Mouse (Mus musculus) adrenal gland, postnatal 10 days (tissue): ENCODE results near the gene Rbck1. TPM values are rescaled to one million over a fixed set of nuclear protein-coding genes. Genes with fewer than 3 reads are reported as not detected.
A peak's percentile ranks its signal among the peaks of the same experiment; 100 is the strongest.
"Not testable (repeated sequence)": the region's sequence is repeated elsewhere in the genome, so short reads cannot be mapped to it uniquely, and the experiment has no call there.

Experiments
- DNase-seq: peaks from one replicate; pipeline ENCODE4 v3.0.0; 2021; ENCODE audit warnings: mixed read lengths
- total RNA-seq, 2 experiments: library from RNA; stranded (reverse); gene quantifications; 2 replicates each; pipeline ENCODE4 v1.2.3; 2021

The Rbck1 gene
- total RNA-seq, 2 experiments from 2014 or later = 92.9 to 124 TPM

DNA sequence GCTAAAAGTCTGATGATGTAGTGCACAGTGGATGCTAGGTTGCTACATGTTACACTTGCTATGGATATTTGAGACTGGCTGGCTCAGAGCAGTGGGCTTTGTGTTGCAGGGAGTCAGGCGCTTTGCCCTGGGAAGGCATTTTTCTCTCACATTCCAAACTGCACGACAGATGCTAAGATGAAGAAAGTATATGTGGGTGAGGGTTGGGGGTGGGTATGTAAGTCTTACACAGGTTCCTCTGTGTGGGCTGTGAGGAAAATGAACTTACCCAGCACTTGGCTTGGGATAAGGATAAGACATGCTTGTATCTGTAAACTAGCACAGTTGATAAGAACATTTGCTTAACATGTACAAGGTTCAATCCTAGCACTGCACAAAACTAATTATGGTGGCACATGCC, 29.6 kb downstream of the Rbck1 start:
- DNase-seq = no peak

DNA sequence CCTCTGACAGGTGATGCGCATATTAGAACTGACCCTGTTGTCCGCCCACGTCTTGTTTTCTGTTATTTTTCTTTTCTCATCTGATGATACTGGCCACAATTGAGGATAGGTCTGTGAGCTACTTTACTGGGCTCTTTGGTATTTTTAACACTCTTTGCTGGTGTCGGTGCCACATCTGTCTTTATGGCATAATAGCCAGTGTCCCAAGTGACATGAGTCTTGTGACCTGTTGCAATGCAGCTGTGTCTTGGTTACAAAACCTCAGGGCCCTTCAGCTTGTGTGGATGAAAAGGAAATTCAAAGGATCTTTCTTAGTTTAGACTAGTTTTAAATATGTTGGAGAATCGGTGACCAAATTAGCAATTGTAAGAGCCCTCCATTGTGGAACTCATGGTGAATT, 37.9 kb downstream of the Rbck1 start:
- peak; percentile 36 for DNase-seq

DNA sequence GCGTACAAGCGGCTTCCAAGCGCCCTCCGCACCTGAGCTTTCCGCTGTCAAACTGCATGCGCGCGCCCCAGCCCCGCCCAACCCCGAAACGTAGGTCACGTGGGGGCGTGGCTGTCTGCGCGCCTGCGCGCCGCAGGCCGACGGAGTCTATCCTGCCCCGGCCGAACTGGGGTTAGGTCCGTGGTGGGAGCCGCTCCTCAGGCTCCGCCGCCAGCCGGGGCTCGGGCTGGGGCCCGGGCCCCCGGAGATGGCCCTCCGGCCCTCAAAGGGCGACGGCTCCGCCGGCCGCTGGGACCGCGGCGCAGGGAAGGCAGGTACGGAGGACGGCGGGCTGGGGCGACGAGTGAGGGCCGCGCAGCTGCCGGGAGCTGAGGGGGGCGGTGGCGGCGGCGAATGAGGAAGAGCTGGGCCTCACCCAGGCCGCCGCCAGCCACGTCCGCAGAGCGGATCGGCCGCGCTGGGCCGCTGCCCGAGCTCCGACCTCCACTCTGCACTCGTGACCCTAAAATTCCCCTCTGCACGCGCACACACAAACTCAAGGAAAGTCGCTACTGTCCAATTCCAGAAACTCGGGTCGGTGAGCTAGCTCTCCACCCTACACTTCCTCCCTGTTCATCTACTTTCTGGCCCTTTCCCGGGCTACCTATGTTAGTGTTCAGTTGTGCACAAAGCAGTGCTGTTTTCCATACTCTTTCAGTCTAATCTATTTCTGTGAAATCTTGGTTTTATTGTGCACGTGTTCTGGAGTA, 38.6 kb downstream of the Rbck1 start, which contains the start of gene Tbc1d20:
Gene Tbc1d20, plus strand, starts transcription at position 102 of the 749 bp plus-strand sequence.
- DNase-seq = peak; percentile 94

DNA sequence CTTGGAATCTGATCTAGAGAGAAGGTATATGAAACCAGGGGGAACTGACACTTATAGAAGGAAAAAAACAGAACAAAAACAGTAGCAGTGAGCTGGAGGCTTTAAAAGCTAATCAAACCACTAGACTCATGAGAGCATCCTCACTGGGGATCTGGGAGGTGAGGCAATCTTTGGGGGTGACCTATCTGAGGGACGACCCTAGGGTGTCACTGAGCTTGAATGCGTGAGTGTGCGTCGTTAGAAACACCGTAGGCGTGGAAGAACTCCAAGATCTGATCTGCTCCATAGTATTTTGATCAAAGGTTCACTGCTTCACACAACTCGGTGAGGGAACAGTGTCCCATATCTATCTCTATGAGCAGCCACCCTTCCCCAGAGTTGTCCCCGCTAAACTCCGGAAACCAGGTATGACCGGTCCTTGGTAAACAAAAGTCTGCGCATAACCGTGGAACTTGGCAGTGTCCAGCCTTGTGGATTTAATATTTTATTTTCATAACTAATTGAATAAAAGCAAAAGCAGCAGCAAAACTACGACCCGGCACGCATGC, 39.2 kb downstream of the Rbck1 start:
- no peak for DNase-seq

GRCm38 (mm10) chr2:152292475-152292874, 40.0 kb downstream of the Rbck1 start:
- no peak for DNase-seq

DNA sequence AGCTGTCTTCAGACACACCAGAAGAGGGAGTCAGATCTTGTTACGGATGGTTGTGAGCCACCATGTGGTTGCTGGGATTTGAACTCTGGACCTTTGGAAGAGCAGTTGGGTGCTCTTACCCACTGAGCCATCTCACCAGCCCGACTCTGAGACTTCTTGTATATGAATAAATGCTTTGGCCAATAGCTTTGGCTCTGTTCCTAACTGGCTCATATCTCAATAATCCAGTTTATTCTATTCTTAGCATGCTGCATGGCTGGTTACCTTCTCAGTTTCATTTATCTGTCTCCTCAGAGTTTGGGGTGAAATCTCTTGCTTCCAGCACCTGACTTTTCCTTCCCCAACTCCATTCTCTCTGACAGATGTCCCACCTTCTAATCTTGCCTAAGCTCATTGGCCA, 42.8 kb downstream of the Rbck1 start:
- DNase-seq = not testable (repeated sequence)

DNA sequence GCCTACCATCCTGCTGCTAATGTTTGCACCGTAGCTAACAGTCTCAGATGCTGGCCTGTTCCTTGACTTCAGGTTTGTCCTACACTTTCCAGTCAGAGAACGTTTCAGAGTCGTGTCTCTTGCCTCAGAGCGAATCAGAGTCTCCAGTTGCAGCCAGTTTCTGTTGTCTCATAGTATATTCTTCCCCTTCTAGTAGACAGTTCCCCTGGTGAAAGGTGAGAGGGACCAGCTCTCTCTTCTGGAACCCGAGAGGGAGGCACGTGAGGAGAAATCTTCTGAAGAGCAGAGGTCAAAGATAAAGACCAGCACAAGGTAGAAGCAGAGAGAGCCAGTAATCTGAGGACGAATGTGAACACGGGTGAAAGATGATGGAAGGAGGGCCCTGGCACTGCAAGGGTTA, 44.4 kb downstream of the Rbck1 start:
- DNase-seq = no peak

DNA sequence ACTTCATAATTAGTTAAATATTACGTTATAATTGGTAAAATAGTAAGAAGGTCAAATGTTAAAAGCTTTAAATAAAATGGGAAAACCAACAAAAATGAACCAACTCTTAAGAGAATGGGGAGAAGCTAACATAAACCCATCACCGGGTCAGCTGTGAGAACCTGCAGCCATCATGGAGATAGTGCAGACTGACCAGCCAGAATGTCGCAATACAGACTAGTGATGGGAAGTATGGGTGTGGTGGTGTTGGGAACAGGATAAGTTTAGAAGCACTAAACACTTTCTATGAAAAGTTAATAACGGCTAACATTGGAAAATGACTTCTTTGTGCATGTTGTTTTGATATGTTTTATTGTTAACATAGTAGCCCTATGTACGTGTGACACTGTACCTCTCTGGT, 44.9 kb downstream of the Rbck1 start:
- no peak for DNase-seq

- no peak for DNase-seq
Observed at GRCm38 (mm10) chr2:152281407-152281806, 51.0 kb downstream of the Rbck1 start.

- no peak for DNase-seq
Observed at GRCm38 (mm10) chr2:152273639-152274038, 58.8 kb downstream of the Rbck1 start.

Other genes starting within 250 kb of the Rbck1 start
- 100 to 1,000 TPM in 1 of 2 experiments, 10 to 100 TPM in 1; 48.5 to 177 TPM for gene Srxn1, start 227.1 kb downstream of the Rbck1 start, total RNA-seq
- 10 to 100 TPM; 22.8 to 28.8 TPM for gene Tcf15, start 189.1 kb downstream of the Rbck1 start, total RNA-seq
- 100 to 1,000 TPM in 1 of 2 experiments, 10 to 100 TPM in 1; 96.6 to 109 TPM for gene Csnk2a1, start 105.8 kb downstream of the Rbck1 start, total RNA-seq
- 100 to 1,000 TPM; 134 to 144 TPM for gene Tbc1d20, start 38.8 kb downstream of the Rbck1 start, total RNA-seq
- 1 to 10 TPM; 4.6 to 6.8 TPM for gene Trib3, start 11.4 kb upstream of the Rbck1 start, total RNA-seq
- gene Nrsn2, start 44.0 kb upstream of the Rbck1 start, total RNA-seq = 1 to 10 TPM; 1.8 to 2.8 TPM
- 10 to 100 TPM; 15.7 to 22.7 TPM for gene Sox12, start 65.4 kb upstream of the Rbck1 start, total RNA-seq
- 10 to 100 TPM in 1 of 2 experiments, 1 to 10 TPM in 1; 9.4 to 11.1 TPM for gene Zcchc3, start 82.4 kb upstream of the Rbck1 start, total RNA-seq
- under 1 TPM; 0.42 to 0.79 TPM for gene 6820408C15Rik, start 82.9 kb upstream of the Rbck1 start, total RNA-seq
- gene Defb23, start 132.0 kb upstream of the Rbck1 start, total RNA-seq = not detected
- not detected for gene Defb20, start 144.4 kb upstream of the Rbck1 start, total RNA-seq
- gene Defb22, start 157.5 kb upstream of the Rbck1 start, total RNA-seq = not detected
- not detected for gene Defb26, start 179.0 kb upstream of the Rbck1 start, total RNA-seq
- not detected for gene Defb28, start 185.6 kb upstream of the Rbck1 start, total RNA-seq
- not detected for gene Defb29, start 207.4 kb upstream of the Rbck1 start, total RNA-seq
- gene Gm17416, start 236.7 kb upstream of the Rbck1 start, total RNA-seq = not detected
- not detected for gene Defb21, start 240.1 kb upstream of the Rbck1 start, total RNA-seq
- 1 to 10 TPM; 1.5 to 2.2 TPM for gene Defb19, start 247.7 kb upstream of the Rbck1 start, total RNA-seq